Mouse (Mus musculus) erythroblast, embryonic 14.5 days (primary cell): ENCODE data around the gene Cpa1.

Source experiments
- GATA1 ChIP-seq: IDR thresholded peaks from 2 replicates; pipeline ENCODE4 v1.6.1; 2012; ENCODE audit warnings: low read length, inconsistent platforms, mixed read lengths
- TAL1 ChIP-seq: IDR thresholded peaks from 3 replicates; pipeline ENCODE4 v1.6.1; 2012; ENCODE audit warnings: low read length, inconsistent platforms, mixed read lengths

DNA sequence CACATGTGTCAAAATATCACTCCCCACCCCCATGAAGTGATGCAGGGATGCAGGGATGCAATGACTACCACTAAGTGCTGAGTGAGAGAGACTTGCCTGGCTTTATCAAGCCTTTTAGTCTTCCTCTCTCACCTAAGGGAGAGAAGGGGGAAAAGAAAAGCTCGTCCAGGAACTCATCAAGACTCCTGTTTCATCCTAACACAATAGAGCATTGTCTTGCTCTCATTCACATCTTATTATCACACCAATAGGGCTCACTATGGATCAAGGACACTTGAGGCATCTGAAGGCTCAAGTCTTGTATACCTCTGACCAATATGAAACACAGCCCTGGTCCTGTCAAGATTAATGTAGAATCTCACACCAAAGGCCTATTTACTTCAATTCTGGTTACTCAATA is 38.0 kb upstream of the Cpa1 start:
- TF ChIP-seq GATA1, result no peak
- no peak for TF ChIP-seq TAL1
